Mouse (Mus musculus) megakaryocyte, embryonic 14.5 days (primary cell): ENCODE data around the gene Acot2.
"Not testable (repeated sequence)": the region's sequence is repeated elsewhere in the genome, so short reads cannot be mapped to it uniquely, and the experiment has no call there.

Experiments
- FLI1 ChIP-seq: IDR thresholded peaks from 2 replicates; pipeline ENCODE4 v1.6.1; 2012; ENCODE audit warnings: low read length, inconsistent platforms, mixed read lengths
- GATA1 ChIP-seq: IDR thresholded peaks from 3 replicates; pipeline ENCODE4 v1.6.1; 2012; ENCODE audit warnings: mixed read lengths, low read length, inconsistent platforms, borderline replicate concordance

GRCm38 (mm10) chr12:84009171-84009965, 21.7 kb downstream of the Acot2 start, which contains the start of gene Acot1:
- TF ChIP-seq GATA1, FLI1: not testable (repeated sequence)
